Mouse (Mus musculus) hindbrain, postnatal 0 days (tissue): ENCODE measurements around the gene Ccdc85c. TPM values are rescaled to one million over a fixed set of nuclear protein-coding genes. Genes with fewer than 3 reads are reported as not detected.

Experiments used
- ATAC-seq: fragments of 200-750 bp; cut with Nextera tagmentation; 2 replicates; pipeline ENCODE4 v1.8.0; 2017; ENCODE audit warnings: mild to moderate bottlenecking, moderate TSS enrichment, moderate library complexity
- DNase-seq: peaks from one replicate; pipeline ENCODE4 v3.0.0-alpha.2; 2015; ENCODE audit warnings: low spot score
- H3K27ac ChIP-seq: fragments of 300-500 bp; sonication (generic); 2 replicates; pipeline ENCODE4 v1.5.1; 2014; ENCODE audit warnings: mild to moderate bottlenecking
- H3K27me3 ChIP-seq: fragments of 300-500 bp; sonication (generic); 2 replicates; pipeline ENCODE4 v1.6.1; 2014; ENCODE audit warnings: low read length, mixed read lengths; ENCODE audit not compliant: insufficient read depth
- H3K36me3 ChIP-seq: fragments of 300-500 bp; sonication (generic); 2 replicates; pipeline ENCODE4 v1.6.1; 2014; ENCODE audit warnings: low read length, mixed read lengths; ENCODE audit not compliant: insufficient read depth
- H3K4me1 ChIP-seq: fragments of 300-500 bp; sonication (generic); 2 replicates; pipeline ENCODE4 v1.6.1; 2014; ENCODE audit warnings: antibody characterized with exemption, low read length, mixed read lengths; ENCODE audit not compliant: insufficient read depth
- H3K4me2 ChIP-seq: fragments of 300-500 bp; sonication (generic); 2 replicates; pipeline ENCODE4 v1.6.1; 2014; ENCODE audit warnings: low read depth, mild to moderate bottlenecking, low read length, moderate library complexity, mixed read lengths
- H3K4me3 ChIP-seq: fragments of 300-500 bp; sonication (generic); 2 replicates; pipeline ENCODE4 v1.5.1; 2014; ENCODE audit warnings: low read length
- H3K9ac ChIP-seq: fragments of 300-500 bp; sonication (generic); replicated peaks from 2 replicates; pipeline ENCODE4 v1.6.1; 2014; ENCODE audit warnings: mild to moderate bottlenecking, low read length, moderate library complexity, mixed read lengths
- H3K9me3 ChIP-seq: fragments of 300-500 bp; sonication (generic); 2 replicates; pipeline ENCODE4 v1.6.1; 2016; ENCODE audit warnings: low read length, mixed read lengths
- CTCF ChIP-seq: IDR thresholded peaks from 2 replicates; pipeline ENCODE4 v1.5.1; 2016; ENCODE audit warnings: antibody characterized with exemption, control low read depth, low read depth
- WGBS: fragments of 180-500 bp; shearing (Covaris S2); extraction: QIAGEN DNeasy Blood & Tissue Kit; methylation state at CpG from one replicate; pipeline ENCODE4 v1.1.7; 2014; 5-methylcytosine and 5-hydroxymethylcytosine counted together
- polyA plus RNA-seq: library from polyadenylated mRNA; unstranded; fragments of >200 nt; fragmentation: Nextera tagmentation; extraction: Ambion mirVana; gene quantifications from 2 replicates; pipeline ENCODE4 v1.2.1, GENCODE M21; 2015
- total RNA-seq: library from RNA; depleted of rRNA; stranded (reverse); fragments of >200 nt; gene quantifications from 2 replicates; pipeline ENCODE4 v1.2.3, GENCODE M21; 2014

Gene Ccdc85c
- total and polyA plus RNA-seq, 2 experiments from 2014 or later: 17.0 to 94.7 TPM

DNA sequence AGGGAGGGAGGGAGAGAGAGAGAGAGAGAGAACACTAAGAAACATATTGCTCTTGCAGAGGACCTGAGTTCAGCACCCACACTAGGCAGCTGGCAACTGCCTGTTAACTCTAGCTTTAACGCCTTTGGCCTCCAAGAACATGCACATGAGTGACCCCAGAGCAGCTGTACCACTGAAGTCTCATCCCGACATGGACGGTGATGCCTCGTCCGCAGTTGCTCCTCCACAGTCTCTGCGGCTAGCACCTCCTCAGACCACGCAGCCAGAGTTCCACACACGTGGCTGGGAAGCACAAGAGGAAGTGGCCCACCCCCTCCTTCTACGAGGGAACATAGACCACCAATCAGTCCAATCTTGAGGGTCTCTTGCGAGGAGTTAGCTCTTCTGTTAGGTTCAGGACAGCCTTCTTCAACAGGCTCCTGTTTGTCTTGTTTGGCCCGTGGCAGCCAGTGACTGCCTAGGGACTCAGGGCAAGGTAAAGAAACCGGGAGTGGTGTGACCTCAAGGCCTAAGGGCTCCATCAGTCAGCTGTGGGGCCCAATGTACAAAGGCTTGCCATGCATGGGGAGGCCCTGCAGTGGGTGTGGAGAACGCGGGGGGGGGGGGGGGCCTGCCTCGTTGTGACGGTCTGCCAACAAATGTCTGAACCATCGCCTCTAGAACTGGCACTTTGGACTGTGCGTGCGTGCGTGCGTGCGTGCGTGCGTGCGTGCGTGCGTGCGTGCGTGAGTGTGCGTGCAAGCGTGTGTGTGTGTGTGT lies 24.0 kb downstream of the Ccdc85c start:
- 82% methylated on average over 31 of the region's 31 CpGs for WGBS
- H3K9me3 ChIP-seq: no peaks in the 10 kb centered on the region
- H3K27ac ChIP-seq: no peak overlapping the region
- peaks cover 24% of the 10 kb centered on the region for H3K4me1 ChIP-seq
- ATAC-seq: no peak
- H3K27me3 ChIP-seq: no peaks in the 10 kb centered on the region
- H3K4me3 ChIP-seq: no peak overlapping the region
- H3K36me3 ChIP-seq: no peaks in the 10 kb centered on the region
- DNase-seq: no peak
- no peak overlapping the region for H3K9ac ChIP-seq
- no peak for TF ChIP-seq CTCF
- no peak overlapping the region for H3K4me2 ChIP-seq

DNA sequence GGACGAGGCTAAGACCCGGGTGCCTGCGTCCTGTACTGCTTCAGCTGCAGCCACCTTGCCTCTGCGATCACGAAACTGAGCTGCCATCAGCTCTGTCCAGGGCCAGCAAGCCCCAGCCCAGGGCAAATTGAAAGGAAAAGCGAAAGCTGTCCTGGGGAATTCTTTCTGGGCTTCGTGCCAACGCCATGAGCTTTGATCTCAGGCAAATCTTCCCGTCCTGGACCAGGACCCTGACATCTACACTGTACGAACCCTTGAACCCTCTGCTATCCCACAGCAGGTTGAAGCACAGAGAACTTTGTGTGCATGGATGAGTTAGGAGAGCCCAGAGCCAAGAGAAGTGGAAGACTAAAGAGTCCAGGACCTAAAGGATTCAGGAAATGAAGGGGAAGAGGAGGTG lies 25.7 kb downstream of the Ccdc85c start:
- WGBS: 39% methylated on average over 10 of the region's 10 CpGs
- Histone ChIP-seq H3K27me3 (no peaks in the 10 kb centered on the region), H3K27ac (no peak overlapping the region), H3K9ac (no peak overlapping the region), H3K4me3 (no peak overlapping the region), H3K4me1 (peaks cover 30% of the 10 kb centered on the region), H3K36me3 (no peaks in the 10 kb centered on the region), H3K9me3 (no peaks in the 10 kb centered on the region), H3K4me2 (no peak overlapping the region)
- ATAC-seq (no peak), DNase-seq (peak; percentile 67)
- TF ChIP-seq CTCF: no peak

DNA sequence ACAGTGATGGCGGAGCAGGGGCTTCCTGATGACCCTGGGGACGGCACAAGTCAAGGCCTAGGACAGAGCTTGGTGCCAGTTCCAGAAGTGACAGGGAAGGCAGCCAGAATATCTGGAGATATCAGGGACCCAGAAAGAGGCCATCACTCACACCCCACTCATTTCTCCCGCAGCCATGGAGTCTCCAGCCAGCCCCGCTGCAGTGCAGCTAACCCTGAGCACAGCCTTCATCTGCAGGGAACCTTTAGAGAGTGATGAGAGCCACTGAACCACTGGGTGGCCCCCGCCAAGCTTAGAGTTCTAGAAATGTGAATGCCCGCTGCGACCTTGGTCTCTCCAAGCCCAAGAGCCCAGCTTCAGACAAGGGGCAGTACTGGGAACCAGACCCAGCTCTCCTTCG lies 26.2 kb downstream of the Ccdc85c start:
- peaks cover 32% of the 10 kb centered on the region for H3K4me1 ChIP-seq
- WGBS: 86% methylated on average over 8 of the region's 8 CpGs

DNA sequence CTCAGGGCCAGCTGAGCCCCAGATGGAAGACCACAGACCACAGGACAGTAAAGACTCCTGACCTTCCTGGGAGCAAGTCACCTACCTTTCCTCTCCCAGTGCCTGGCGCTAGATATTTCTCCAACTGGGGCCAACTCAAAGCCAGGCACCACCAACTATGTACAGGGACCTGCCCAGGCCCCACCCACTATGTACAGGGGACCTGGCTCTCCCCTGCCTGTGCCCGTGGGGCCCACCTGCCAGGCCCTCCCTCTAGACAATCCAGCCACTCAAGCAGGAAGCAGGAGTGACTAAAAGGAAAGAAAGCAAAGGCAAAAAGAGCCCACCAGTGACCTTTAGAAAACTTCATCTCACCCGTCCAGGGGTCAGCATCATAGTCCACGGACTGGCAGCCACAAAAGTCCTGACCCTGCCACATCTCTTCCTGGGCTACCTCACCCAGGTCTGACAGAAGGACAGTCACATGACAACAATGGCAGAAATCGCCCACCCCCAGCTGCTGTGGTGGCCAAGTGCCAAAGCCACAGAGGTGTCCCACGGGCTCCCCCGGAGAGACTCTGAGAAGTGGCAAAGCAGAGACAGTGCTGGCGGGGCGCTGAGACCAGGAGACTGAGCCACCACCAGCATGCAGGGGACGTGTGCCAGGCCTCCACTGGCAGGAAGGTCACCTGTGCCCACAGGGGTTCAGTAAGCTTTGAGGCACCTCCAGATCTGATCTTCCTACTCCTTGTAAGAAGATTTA lies 28.3 kb downstream of the Ccdc85c start:
- 65% methylated on average over 10 of the region's 10 CpGs for WGBS
- Histone ChIP-seq H3K9me3 (no peaks in the 10 kb centered on the region), H3K4me2 (no peak overlapping the region), H3K27me3 (no peaks in the 10 kb centered on the region), H3K4me1 (peaks cover 34% of the 10 kb centered on the region), H3K36me3 (no peaks in the 10 kb centered on the region), H3K27ac (no peak overlapping the region), H3K9ac (no peak overlapping the region), H3K4me3 (no peak overlapping the region)
- no peak for DNase-seq
- TF ChIP-seq CTCF: no peak
- ATAC-seq: no peak

More for the DNA sequence above, 26.2 kb downstream of the Ccdc85c start:
- Histone ChIP-seq H3K36me3 (no peaks in the 10 kb centered on the region), H3K27ac (no peak overlapping the region), H3K9ac (no peak overlapping the region), H3K4me2 (no peak overlapping the region), H3K9me3 (no peaks in the 10 kb centered on the region), H3K4me3 (no peak overlapping the region), H3K27me3 (no peaks in the 10 kb centered on the region)
- ATAC-seq: no peak
- no peak for DNase-seq
- no peak for TF ChIP-seq CTCF

DNA sequence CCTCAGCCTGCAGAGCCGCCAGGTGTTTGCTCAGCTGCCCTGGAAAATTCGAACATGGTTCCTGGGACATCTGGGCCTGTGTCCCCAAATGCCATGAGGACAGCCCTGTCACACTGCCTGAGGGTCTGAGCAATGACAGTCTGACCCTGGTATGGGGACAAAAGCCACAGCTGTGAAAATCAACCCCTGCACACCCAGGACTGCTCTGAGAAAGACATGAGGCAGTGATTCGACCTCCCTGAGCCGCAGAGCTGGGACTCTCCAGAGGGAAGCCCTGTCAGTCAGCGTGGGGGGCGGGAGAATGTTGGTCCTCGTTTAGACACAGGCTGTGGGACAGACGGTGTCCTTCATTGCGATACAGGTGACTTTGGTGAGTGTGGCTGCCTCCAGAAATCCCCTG lies 29.6 kb downstream of the Ccdc85c start:
- ATAC-seq (no peak), DNase-seq (no peak)
- no peaks in the 10 kb centered on the region for H3K9me3 ChIP-seq
- H3K27me3 ChIP-seq: no peaks in the 10 kb centered on the region
- H3K4me2 ChIP-seq: no peak overlapping the region
- no peak overlapping the region for H3K9ac ChIP-seq
- WGBS: 43% methylated on average over 9 of the region's 9 CpGs
- no peak for TF ChIP-seq CTCF
- H3K4me1 ChIP-seq: peaks cover 48% of the 10 kb centered on the region
- H3K36me3 ChIP-seq: no peaks in the 10 kb centered on the region
- no peak overlapping the region for H3K27ac ChIP-seq
- H3K4me3 ChIP-seq: no peak overlapping the region

DNA sequence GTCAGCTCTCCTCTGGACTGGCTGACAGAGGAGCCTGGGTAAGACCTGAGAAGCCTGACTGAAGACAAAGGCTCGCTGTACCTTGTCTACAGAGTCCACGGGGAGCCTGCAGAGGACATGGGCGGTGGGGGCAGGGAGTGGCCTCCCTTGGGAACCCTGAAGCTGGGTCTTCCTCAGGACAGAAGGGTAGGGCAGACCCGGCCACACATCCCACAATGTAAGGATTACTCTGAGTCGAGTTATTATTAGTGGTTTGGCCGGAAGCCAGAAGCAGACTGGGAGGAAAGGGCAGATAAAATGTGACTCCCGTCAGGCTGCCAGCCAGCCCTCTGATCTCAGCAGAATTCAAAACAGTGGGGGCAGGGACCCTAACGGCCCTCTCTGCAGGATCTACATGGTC lies 30.4 kb downstream of the Ccdc85c start:
- DNase-seq: peak; percentile 69
- no peaks in the 10 kb centered on the region for H3K9me3 ChIP-seq
- 7% methylated on average over 8 of the region's 8 CpGs for WGBS
- TF ChIP-seq CTCF: no peak
- no peaks in the 10 kb centered on the region for H3K27me3 ChIP-seq
- H3K27ac ChIP-seq: 0 out of 2 replicates have a peak overlapping the region, but pooled peaks have one; percentile 15
- peaks cover 56% of the 10 kb centered on the region for H3K4me1 ChIP-seq
- no peak overlapping the region for H3K9ac ChIP-seq
- H3K4me3 ChIP-seq: no peak overlapping the region
- H3K36me3 ChIP-seq: no peaks in the 10 kb centered on the region
- no peak for ATAC-seq
- H3K4me2 ChIP-seq: no peak overlapping the region
